Mouse (Mus musculus) heart, embryonic 11.5 days (tissue): ENCODE data around the gene Bach1. TPM values are rescaled to one million over a fixed set of nuclear protein-coding genes. Genes with fewer than 3 reads are reported as not detected.
A peak's percentile ranks its signal among the peaks of the same experiment; 100 is the strongest.

Experiments used
- ATAC-seq: fragments of 200-750 bp; cut with Nextera tagmentation; replicated peaks from 2 replicates; pipeline ENCODE4 v1.8.0; 2017; ENCODE audit warnings: moderate library complexity; ENCODE audit not compliant: insufficient number of reproducible peaks, low FRiP score, low TSS enrichment
- H3K27ac ChIP-seq: fragments of 300-500 bp; sonication (generic); 2 replicates; pipeline ENCODE4 v1.5.1; 2014; ENCODE audit warnings: mild to moderate bottlenecking, low read depth, low read length
- H3K27me3 ChIP-seq: fragments of 300-500 bp; sonication (generic); 2 replicates; pipeline ENCODE4 v1.6.1; 2014; ENCODE audit warnings: mild to moderate bottlenecking, low read length, mixed read lengths; ENCODE audit not compliant: control insufficient read depth, insufficient read depth
- H3K36me3 ChIP-seq: fragments of 300-500 bp; sonication (generic); 2 replicates; pipeline ENCODE4 v1.6.1; 2014; ENCODE audit warnings: mild to moderate bottlenecking, low read length, moderate library complexity, mixed read lengths; ENCODE audit not compliant: control insufficient read depth, insufficient read depth
- H3K4me1 ChIP-seq: fragments of 300-500 bp; sonication (generic); 2 replicates; pipeline ENCODE4 v1.6.1; 2014; ENCODE audit warnings: low read length; ENCODE audit not compliant: control insufficient read depth, insufficient read depth
- H3K4me2 ChIP-seq: fragments of 300-500 bp; sonication (generic); 2 replicates; pipeline ENCODE4 v1.6.1; 2014; ENCODE audit warnings: mild to moderate bottlenecking, moderate library complexity
- H3K4me3 ChIP-seq: fragments of 300-500 bp; sonication (generic); 2 replicates; pipeline ENCODE4 v1.5.1; 2014; ENCODE audit warnings: low read depth, low read length
- H3K9ac ChIP-seq: fragments of 300-500 bp; sonication (generic); 2 replicates; pipeline ENCODE4 v1.6.1; 2014; ENCODE audit warnings: mild to moderate bottlenecking, low read depth, low read length, moderate library complexity
- H3K9me3 ChIP-seq: fragments of 300-500 bp; sonication (generic); replicated peaks from 2 replicates; pipeline ENCODE4 v1.6.1; 2016; ENCODE audit warnings: low read length; ENCODE audit not compliant: control insufficient read depth
- WGBS: fragments of 180-500 bp; shearing (Covaris S2); extraction: QIAGEN DNeasy Blood & Tissue Kit; methylation state at CpG from one replicate; pipeline ENCODE4 v1.1.7; 2014; ENCODE audit not compliant: insufficient replicate concordance; 5-methylcytosine and 5-hydroxymethylcytosine counted together
- polyA plus RNA-seq: library from polyadenylated mRNA; unstranded; fragments of >200 nt; fragmentation: Nextera tagmentation; extraction: Ambion mirVana; gene quantifications from 2 replicates; pipeline ENCODE4 v1.2.1, GENCODE M21; 2014

The Bach1 gene
- polyA plus RNA-seq, 1 experiment from 2014 or later, result 13.1 TPM

- no peak overlapping the region for H3K27ac ChIP-seq
- no peaks in the 10 kb centered on the region for H3K36me3 ChIP-seq
- no peaks in the 10 kb centered on the region for H3K27me3 ChIP-seq
- no peak overlapping the region for H3K4me2 ChIP-seq
- no peak overlapping the region for H3K9ac ChIP-seq
- H3K4me3 ChIP-seq, result no peak overlapping the region
- no peak for ATAC-seq
- no peaks in the 10 kb centered on the region for H3K9me3 ChIP-seq
- H3K4me1 ChIP-seq, result peaks cover 51% of the 10 kb centered on the region
- WGBS, result 77% methylated on average over 2 of the region's 2 CpGs
Measured at GRCm38 (mm10) chr16:87711961-87712360, 13.2 kb downstream of the Bach1 start.

- WGBS, result 55% methylated on average over 18 of the region's 18 CpGs
Measured at GRCm38 (mm10) chr16:87712986-87713693, 14.4 kb downstream of the Bach1 start.

GRCm38 (mm10) chr16:87714550-87714949 is 15.8 kb downstream of the Bach1 start:
- Histone ChIP-seq H3K4me1 (peaks cover 42% of the 10 kb centered on the region), H3K36me3 (no peaks in the 10 kb centered on the region), H3K4me3 (no peak overlapping the region), H3K9me3 (no peaks in the 10 kb centered on the region), H3K4me2 (no peak overlapping the region), H3K27ac (no peak overlapping the region), H3K27me3 (no peaks in the 10 kb centered on the region), H3K9ac (no peak overlapping the region)
- ATAC-seq, result no peak
- 85% methylated on average over 9 of the region's 9 CpGs for WGBS

More at GRCm38 (mm10) chr16:87712986-87713693, 14.4 kb downstream of the Bach1 start:
- Histone ChIP-seq H3K36me3 (no peaks in the 10 kb centered on the region), H3K9me3 (no peaks in the 10 kb centered on the region), H3K9ac (peak overlapping the region; percentile 44), H3K4me1 (peaks cover 44% of the 10 kb centered on the region), H3K27me3 (no peaks in the 10 kb centered on the region), H3K27ac (peak overlapping the region; percentile 31; the same call in 1 of the 2 replicates), H3K4me2 (peak overlapping the region; percentile 41), H3K4me3 (no peak overlapping the region)
- ATAC-seq, result peak; percentile 82

- Histone ChIP-seq H3K27ac (no peak overlapping the region), H3K4me1 (peaks cover 47% of the 10 kb centered on the region)
Measured at GRCm38 (mm10) chr16:87715221-87715620, 16.5 kb downstream of the Bach1 start.

GRCm38 (mm10) chr16:87716269-87716668 is 17.5 kb downstream of the Bach1 start:
- H3K9ac ChIP-seq, result 0 out of 2 replicates have a peak overlapping the region, but pooled peaks have one; percentile 22
- H3K9me3 ChIP-seq, result no peaks in the 10 kb centered on the region
- no peak; the same call in 1 of the 2 replicates for ATAC-seq
- no peaks in the 10 kb centered on the region for H3K27me3 ChIP-seq
- no peak overlapping the region for H3K27ac ChIP-seq
- 0 out of 2 replicates have a peak overlapping the region, but pooled peaks have one; percentile 11 for H3K4me2 ChIP-seq
- peaks cover 47% of the 10 kb centered on the region for H3K4me1 ChIP-seq
- 52% methylated on average over 11 of the region's 11 CpGs for WGBS
- H3K4me3 ChIP-seq, result no peak overlapping the region
- H3K36me3 ChIP-seq, result no peaks in the 10 kb centered on the region

More at GRCm38 (mm10) chr16:87715221-87715620, 16.5 kb downstream of the Bach1 start:
- no peaks in the 10 kb centered on the region for H3K27me3 ChIP-seq
- H3K4me3 ChIP-seq, result no peak overlapping the region
- no peak for ATAC-seq
- no peak overlapping the region for H3K4me2 ChIP-seq
- WGBS, result 86% methylated on average over 16 of the region's 16 CpGs
- no peak overlapping the region for H3K9ac ChIP-seq
- no peaks in the 10 kb centered on the region for H3K9me3 ChIP-seq
- H3K36me3 ChIP-seq, result no peaks in the 10 kb centered on the region

GRCm38 (mm10) chr16:87717046-87717660 is 18.4 kb downstream of the Bach1 start:
- Histone ChIP-seq H3K27ac (no peak overlapping the region), H3K4me2 (no peak overlapping the region), H3K9me3 (no peaks in the 10 kb centered on the region), H3K36me3 (no peaks in the 10 kb centered on the region), H3K4me3 (no peak overlapping the region), H3K4me1 (peaks cover 47% of the 10 kb centered on the region), H3K27me3 (no peaks in the 10 kb centered on the region), H3K9ac (no peak overlapping the region)
- no peak for ATAC-seq
- 22% methylated on average over 5 of the region's 5 CpGs for WGBS

GRCm38 (mm10) chr16:87719071-87719470 is 20.3 kb downstream of the Bach1 start:
- Histone ChIP-seq H3K27me3 (no peaks in the 10 kb centered on the region), H3K9me3 (no peaks in the 10 kb centered on the region), H3K27ac (no peak overlapping the region), H3K4me1 (peaks cover 34% of the 10 kb centered on the region), H3K9ac (no peak overlapping the region), H3K4me2 (no peak overlapping the region), H3K36me3 (no peaks in the 10 kb centered on the region), H3K4me3 (no peak overlapping the region)
- no peak for ATAC-seq
- WGBS, result 92% methylated on average over 11 of the region's 11 CpGs

GRCm38 (mm10) chr16:87719688-87720283 is 21.0 kb downstream of the Bach1 start:
- Histone ChIP-seq H3K36me3 (no peaks in the 10 kb centered on the region), H3K27me3 (no peaks in the 10 kb centered on the region), H3K4me2 (peak overlapping the region; percentile 36), H3K4me1 (peaks cover 32% of the 10 kb centered on the region), H3K9me3 (no peaks in the 10 kb centered on the region), H3K4me3 (no peak overlapping the region), H3K27ac (no peak overlapping the region), H3K9ac (no peak overlapping the region)
- no peak for ATAC-seq
- WGBS, result 64% methylated on average over 23 of the region's 23 CpGs
